Mouse (Mus musculus): ENCODE data around the gene Hs6st1.

Gene Hs6st1

GRCm38 (mm10) chr1:36083554-36083953 is 15.4 kb downstream of the Hs6st1 start:
- in situ Hi-C loops (cut with MboI) = no loop called here

GRCm38 (mm10) chr1:36085069-36085468 is 16.9 kb downstream of the Hs6st1 start:
- in situ Hi-C loops (cut with MboI) = no loop called here

- in situ Hi-C loops (cut with MboI) = no loop called here
These were observed 20.2 kb downstream of the Hs6st1 start for GRCm38 (mm10) chr1:36088367-36088766.

- in situ Hi-C loops (cut with MboI) = no loop called here
These were observed 21.3 kb downstream of the Hs6st1 start for GRCm38 (mm10) chr1:36089481-36089880.

- in situ Hi-C loops (cut with MboI) = no loop called here
These were observed 22.0 kb downstream of the Hs6st1 start for GRCm38 (mm10) chr1:36090011-36090721.

GRCm38 (mm10) chr1:36090722-36091110 is 22.5 kb downstream of the Hs6st1 start:
- in situ Hi-C loops (cut with MboI) = no loop called here

- in situ Hi-C loops (cut with MboI) = no loop called here
These were observed 23.0 kb downstream of the Hs6st1 start for GRCm38 (mm10) chr1:36091246-36091645.

- in situ Hi-C loops (cut with MboI) = no loop called here
These were observed 25.5 kb downstream of the Hs6st1 start for GRCm38 (mm10) chr1:36093741-36094140.

GRCm38 (mm10) chr1:36095423-36096272 is 27.4 kb downstream of the Hs6st1 start:
- in situ Hi-C loops (cut with MboI) = no loop called here

GRCm38 (mm10) chr1:36098432-36098831 is 30.2 kb downstream of the Hs6st1 start:
- in situ Hi-C loops (cut with MboI) = no loop called here

- in situ Hi-C loops (cut with MboI) = no loop called here
These were observed 32.2 kb downstream of the Hs6st1 start for GRCm38 (mm10) chr1:36100371-36100770.

- in situ Hi-C loops (cut with MboI) = no loop called here
These were observed 37.9 kb downstream of the Hs6st1 start for GRCm38 (mm10) chr1:36105917-36106706.

GRCm38 (mm10) chr1:36109987-36110386 is 41.8 kb downstream of the Hs6st1 start:
- in situ Hi-C loops (cut with MboI) = no loop called here

GRCm38 (mm10) chr1:36112665-36113064 is 44.5 kb downstream of the Hs6st1 start:
- in situ Hi-C loops (cut with MboI) = no loop called here

GRCm38 (mm10) chr1:36113670-36114069 is 45.5 kb downstream of the Hs6st1 start:
- in situ Hi-C loops (cut with MboI) = no loop called here

- in situ Hi-C loops (cut with MboI) = no loop called here
These were observed 46.6 kb downstream of the Hs6st1 start for GRCm38 (mm10) chr1:36114844-36115243.

- in situ Hi-C loops (cut with MboI) = no loop called here
These were observed 48.3 kb downstream of the Hs6st1 start for GRCm38 (mm10) chr1:36116488-36116887.

GRCm38 (mm10) chr1:36118061-36118685 is 50.0 kb downstream of the Hs6st1 start:
- in situ Hi-C loops (cut with MboI) = no loop called here

GRCm38 (mm10) chr1:36118958-36119357 is 50.8 kb downstream of the Hs6st1 start:
- in situ Hi-C loops (cut with MboI) = no loop called here

- in situ Hi-C loops (cut with MboI) = no loop called here
These were observed 51.2 kb downstream of the Hs6st1 start for GRCm38 (mm10) chr1:36119426-36119825.

GRCm38 (mm10) chr1:36121172-36121571 is 53.0 kb downstream of the Hs6st1 start:
- in situ Hi-C loops (cut with MboI) = no loop called here

- in situ Hi-C loops (cut with MboI) = no loop called here
These were observed 56.9 kb downstream of the Hs6st1 start for GRCm38 (mm10) chr1:36125076-36125475.
